Mouse (Mus musculus) R1 (cell line): Measurements from ENCODE around the gene Pepd.

ENCODE experiments used
- DNase-seq: peaks from one replicate; pipeline ENCODE4 v3.0.0-alpha.2; 2018; ENCODE audit warnings: low read depth, low spot score

The Pepd gene

DNA sequence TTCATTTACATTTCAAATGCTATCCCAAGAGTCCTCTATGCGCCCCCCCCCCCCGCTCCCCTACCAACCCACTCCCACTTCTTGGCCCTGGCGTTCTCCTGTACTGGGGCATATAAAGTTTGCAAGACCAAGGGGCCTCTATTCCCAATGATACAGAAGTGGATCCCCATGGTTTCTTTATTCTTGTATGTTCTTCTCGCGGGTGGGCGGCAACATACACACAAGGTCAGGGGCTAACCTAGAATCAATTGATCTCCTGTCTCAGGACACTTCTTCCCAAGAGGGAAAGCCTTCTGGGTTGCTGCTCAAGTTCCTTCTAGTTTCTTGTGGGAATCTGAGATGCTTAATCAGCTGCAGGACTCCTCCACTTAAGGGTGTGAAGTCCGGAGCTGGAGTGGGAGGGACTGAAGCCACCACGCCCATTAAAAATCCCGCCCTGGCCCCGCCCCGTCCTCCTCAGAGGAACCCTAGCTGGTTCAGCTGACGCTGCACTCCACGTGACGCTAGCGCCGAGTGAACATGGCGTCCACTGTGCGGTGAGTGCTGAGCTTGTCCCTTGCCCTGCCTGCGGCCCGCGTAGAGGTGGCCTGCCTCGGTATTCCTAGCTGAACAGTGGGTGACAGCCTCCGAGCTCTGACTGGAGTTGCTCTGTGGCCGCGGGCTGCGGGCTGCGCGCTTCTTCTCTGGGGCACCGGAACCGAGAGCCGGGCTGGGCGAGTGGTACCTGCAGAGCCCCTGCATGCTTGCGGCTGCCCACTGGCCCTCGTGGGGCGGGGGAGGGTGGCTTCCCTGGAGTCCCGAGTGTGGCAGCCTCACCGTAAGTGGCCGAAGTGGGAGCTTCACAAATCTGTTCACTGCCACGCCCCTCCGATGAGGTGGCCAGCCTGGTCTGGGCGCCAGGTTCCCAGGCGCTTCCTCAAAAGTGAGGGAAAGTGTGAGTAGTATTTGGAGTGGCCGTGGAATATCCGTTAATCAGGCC, at the start of gene Pepd:
Pepd (plus strand) TSS at position 461 of the 979 bp plus-strand sequence.
- DNase-seq, result peak; percentile 90

DNA sequence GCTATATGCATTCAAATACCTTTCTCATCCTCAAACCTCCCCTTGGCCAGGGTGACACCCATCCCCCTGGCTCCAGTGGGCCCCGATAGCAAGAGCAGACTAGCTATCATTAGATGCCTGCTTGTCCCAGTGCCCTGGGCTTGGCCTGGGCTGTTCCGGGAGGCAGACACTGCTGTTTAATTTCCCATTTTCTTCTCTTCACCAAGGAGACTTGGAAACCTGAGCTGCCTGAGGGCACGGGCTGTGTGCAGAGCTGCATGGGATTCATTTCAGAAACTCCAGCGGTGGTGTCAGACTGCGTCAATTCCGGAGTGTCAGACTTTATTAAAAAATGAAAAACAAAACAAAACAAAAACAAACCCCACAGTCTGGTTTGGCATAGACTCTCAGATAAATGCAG, 44.9 kb upstream of the Pepd start:
- DNase-seq, result no peak

- DNase-seq, result no peak
These were observed 42.5 kb upstream of the Pepd start for GRCm38 (mm10) chr7:34869693-34870092.

DNA sequence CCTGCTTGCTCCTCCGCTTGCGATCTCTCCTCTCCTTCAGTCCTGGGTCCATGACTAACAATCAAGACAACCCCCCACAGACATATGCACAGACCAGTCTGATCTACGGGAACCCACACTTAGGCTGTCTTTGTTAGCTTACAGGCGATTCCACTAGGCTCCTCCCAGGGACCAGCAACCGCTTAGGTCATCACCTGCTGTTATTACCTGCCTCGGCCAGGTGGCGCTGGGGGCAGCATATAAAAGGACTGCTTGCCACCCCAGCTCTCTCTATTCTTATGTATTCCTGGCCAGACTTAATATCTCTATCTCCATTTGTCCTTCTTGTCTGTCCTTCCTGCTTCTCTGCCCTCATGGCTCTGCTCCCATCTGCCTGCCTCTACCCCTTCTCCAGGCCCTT, 35.4 kb upstream of the Pepd start:
- DNase-seq, result peak; percentile 84

DNA sequence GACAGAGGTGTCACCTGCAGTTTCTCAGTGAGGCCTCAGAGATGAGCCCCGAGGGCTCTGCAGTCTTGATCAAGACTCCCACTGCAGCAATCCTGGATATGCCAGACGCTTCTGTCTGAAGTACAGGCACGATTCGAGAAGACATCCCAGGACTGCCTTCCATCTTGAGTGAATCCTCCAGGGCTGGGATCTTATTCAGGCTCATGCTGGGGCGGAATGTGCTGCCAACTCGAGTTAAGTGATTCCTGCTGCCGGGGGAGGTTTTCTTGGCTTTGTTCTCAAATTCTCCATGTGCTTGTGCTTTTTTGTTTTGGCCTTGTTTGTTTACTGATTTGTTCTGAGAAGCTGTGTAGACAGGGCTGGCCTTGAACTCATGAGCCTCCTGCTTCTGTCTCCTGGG, 34.4 kb upstream of the Pepd start:
- DNase-seq, result peak; percentile 64

DNA sequence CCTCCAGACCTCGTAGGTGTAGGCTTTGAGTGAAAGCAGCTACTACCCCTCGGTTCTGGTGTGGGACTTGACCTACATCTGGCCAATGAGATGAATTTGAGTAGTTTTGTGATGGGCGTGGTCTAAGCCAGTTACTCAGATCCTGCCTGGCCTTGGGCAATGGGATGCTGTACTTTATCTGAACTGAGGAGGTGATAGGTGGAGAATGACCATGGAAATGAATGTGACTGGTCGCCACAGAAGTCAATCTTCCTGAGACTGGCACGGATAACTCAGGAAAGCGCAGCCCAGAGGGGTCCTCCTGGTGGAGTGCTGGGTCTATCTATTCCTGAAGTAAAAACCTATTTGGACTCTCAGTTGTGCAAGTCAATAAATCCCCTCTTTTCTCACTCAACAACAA, 23.7 kb upstream of the Pepd start:
- peak; percentile 96 for DNase-seq

- DNase-seq, result no peak
These were observed 23.3 kb upstream of the Pepd start for GRCm38 (mm10) chr7:34888891-34889290.

DNA sequence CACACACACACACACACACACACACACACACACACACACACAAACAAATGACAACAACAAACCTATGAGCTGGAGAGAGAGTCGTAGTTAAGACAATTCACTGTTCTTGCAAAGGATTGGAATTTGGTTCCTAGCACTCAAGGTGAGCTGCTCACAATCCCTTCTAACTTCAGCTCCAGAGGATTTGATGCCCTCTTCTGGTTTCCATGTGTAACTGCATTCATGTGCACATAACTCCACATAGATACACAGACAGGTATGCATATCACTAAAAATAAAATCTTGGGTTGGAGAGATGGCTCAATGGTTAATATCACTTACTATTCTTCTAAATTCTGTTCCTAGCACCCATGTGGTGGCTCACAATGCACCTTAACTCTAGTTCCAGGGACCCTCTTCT, 19.3 kb upstream of the Pepd start:
- peak; percentile 71 for DNase-seq

- peak; percentile 70 for DNase-seq
These were observed 15.7 kb upstream of the Pepd start for GRCm38 (mm10) chr7:34896461-34896860.

GRCm38 (mm10) chr7:34897058-34897457, 15.1 kb upstream of the Pepd start:
- peak; percentile 97 for DNase-seq

- peak; percentile 36 for DNase-seq
These were observed 1.8 kb upstream of the Pepd start for GRCm38 (mm10) chr7:34910096-34911066.

DNA sequence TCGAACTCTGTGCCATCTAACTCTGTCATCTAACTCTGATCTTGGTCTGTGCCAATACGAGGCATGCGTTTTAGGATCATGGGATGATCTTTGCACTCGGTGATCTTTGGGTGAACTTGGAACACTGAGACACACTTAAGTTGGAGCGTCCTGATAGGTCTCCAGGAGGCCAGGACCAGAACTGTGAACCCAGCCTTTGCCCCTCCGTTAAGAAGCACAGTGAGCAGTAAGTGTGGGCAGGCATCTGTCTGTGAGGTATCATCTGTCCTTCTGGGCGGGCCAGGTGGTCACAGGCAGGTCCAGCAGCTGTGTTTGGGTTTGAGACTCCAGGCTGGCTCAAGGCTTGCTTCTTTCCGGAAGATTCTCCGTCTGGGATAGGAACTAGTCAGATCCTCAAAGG, 1.8 kb downstream of the Pepd start:
- DNase-seq, result no peak

GRCm38 (mm10) chr7:34915555-34915954, 3.4 kb downstream of the Pepd start:
- DNase-seq, result no peak

- peak; percentile 42 for DNase-seq
These were observed 5.4 kb downstream of the Pepd start for GRCm38 (mm10) chr7:34917558-34917957.

DNA sequence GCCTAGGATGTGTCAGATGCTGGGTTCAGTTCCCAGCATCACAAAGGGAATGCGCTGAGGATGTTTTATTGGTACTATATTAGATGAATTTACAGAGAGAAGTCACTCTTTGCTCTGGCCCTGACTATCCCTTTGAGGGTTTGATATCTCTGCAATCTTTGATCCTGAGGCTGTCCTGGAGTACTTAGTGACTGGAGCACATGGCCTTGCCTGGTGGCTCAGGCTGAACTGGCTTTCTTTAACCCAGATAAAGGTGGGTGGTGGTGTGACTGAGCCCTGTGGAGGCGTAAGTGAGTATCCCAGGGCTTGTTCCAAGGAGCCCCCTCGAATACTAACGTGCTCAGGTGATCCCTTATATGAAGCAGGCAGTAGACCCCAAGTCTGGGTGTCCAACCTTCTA, 5.8 kb downstream of the Pepd start:
- no peak for DNase-seq

GRCm38 (mm10) chr7:34918416-34918815, 6.2 kb downstream of the Pepd start:
- DNase-seq, result no peak

GRCm38 (mm10) chr7:34919054-34919453, 6.9 kb downstream of the Pepd start:
- no peak for DNase-seq

DNA sequence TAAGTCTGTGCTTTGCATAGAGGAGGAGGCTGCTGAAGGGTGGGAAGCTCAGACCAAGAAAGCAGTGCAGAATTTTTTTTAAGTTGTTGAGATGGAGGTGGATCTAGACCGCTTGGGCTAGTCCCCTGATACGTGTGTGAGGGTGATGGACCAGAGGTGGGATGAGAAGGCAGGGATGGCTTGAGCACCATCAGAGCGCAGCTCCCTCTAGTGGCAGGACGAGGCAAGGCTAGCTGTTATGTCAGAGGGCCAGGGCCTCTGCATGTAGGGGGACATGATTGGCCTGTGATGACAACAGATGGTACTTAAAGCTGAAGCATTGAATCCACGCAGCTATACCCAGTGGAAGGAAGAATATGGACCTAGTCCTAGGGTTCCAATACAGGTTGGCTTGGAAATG, 7.6 kb downstream of the Pepd start:
- DNase-seq, result peak; percentile 72

DNA sequence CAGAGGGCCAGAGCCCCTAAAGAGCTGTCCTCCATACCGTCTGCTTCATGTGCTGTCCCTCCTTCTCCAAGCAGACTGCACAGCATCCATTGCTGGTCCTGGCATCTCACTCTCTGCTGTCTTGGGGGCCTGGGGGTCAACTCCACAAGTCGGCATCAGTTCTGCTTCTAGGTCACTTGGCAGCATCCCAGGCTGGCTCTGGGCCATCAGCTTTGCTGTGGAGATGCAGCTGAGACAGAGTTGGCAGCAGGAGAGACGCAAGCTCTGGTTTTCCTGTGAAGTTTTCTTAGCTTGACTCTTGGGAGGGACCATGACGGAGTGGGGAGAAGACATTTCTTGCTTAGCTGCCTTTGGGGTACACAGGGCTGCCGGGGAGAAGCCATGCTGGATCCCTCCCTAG, 13.0 kb downstream of the Pepd start:
- no peak for DNase-seq

DNA sequence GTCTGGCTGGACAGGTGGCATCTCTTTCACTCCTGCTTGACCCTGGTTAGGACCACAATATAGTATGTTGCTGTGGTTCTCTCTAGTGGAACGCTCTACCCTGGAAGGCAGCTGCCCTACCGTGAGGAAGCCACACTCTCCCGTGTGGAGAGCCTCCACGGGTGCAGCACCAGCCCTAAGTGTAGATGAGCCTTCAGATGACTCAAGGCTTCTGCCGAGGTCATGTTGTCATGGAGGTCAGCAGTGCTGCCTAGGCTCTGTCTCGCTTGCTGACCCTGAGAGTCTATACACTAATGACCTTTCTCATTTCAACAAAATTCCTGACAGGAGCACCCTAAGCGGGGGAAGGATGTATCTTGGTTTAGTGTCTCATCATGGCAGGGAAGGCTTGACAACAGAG, 13.8 kb downstream of the Pepd start:
- no peak for DNase-seq

DNA sequence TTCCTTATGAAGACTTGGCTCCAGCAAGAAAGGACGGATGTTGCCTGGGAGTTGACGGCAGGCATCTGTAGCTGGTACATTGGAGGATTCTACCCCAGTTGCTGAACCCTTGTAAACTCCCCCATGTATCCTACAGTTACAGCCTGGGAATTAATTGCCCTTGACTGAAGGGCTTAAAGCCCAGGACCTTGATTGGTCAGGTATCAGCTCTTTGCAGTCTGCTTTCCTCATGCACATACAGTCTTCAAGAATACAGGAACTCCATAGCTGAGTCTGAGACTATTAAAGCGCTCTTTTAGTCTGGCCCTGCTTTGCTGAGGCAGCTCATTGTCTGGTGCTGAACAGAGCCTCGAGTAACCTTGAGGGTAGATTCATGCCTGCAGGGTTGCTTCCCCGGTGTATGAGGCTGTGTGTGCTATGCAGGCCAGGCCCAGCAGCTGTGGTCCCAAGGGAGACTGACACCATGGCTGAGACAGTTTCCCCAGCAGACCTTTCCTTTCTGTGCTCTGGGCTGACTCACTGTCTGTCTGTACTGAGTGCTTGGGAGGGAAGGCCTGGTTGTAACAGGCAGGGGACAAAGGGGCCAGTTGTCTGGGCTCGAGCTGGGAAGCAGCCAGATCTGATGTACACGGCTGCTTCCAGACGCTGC, 17.6 kb downstream of the Pepd start:
- DNase-seq, result no peak

DNA sequence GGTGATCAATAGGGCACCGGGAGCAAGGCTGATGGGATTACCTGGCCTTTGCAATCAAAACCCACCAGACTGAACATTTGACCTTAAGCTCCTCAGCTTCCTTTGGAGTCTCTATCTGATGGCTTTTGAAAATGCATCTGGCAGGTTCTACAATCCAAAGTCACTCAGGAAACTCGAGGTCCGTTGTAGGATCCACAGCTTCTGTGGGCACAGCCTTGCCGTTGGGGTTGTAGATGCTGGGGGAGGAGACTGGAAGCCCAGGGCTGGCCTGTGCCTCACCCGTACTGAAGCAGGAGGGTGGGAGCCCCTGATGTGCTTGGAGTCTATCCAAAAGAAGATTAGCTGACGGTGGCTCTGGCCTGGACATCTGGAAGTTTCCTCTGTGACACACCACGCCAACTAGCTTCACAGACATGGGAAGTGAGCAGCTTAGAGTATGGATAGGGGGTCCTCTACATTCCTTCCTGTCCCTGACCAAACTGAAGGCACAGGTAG, 18.1 kb downstream of the Pepd start:
- no peak for DNase-seq
